Mouse (Mus musculus) CH12F3 (cell line): ENCODE data around the gene Lemd2.
"Not testable (repeated sequence)": the region's sequence is repeated elsewhere in the genome, so short reads cannot be mapped to it uniquely, and the experiment has no call there.

Experiments used
- in situ Hi-C: fragments of 300-500 bp; cut with MboI; formaldehyde crosslinking; loops from 2 replicates; pipeline ENCODE4 v1.14.3; 2020; ENCODE audit warnings: low sequenced_read_pairs

Lemd2 gene

GRCm38 (mm10) chr17:27204075-27204909 lies at the start of gene Lemd2:
TSS of gene Lemd2 (minus strand) at chr17:27204469.
- in situ Hi-C loops, result no loop called here

- in situ Hi-C loops, result no loop called here
Observed at GRCm38 (mm10) chr17:27251150-27251549, 46.9 kb upstream of the Lemd2 start.

- in situ Hi-C loops, result no loop called here
Observed at GRCm38 (mm10) chr17:27250461-27250860, 46.2 kb upstream of the Lemd2 start.

GRCm38 (mm10) chr17:27249073-27249472 lies 44.8 kb upstream of the Lemd2 start:
- in situ Hi-C loops, result no loop called here

DNA sequence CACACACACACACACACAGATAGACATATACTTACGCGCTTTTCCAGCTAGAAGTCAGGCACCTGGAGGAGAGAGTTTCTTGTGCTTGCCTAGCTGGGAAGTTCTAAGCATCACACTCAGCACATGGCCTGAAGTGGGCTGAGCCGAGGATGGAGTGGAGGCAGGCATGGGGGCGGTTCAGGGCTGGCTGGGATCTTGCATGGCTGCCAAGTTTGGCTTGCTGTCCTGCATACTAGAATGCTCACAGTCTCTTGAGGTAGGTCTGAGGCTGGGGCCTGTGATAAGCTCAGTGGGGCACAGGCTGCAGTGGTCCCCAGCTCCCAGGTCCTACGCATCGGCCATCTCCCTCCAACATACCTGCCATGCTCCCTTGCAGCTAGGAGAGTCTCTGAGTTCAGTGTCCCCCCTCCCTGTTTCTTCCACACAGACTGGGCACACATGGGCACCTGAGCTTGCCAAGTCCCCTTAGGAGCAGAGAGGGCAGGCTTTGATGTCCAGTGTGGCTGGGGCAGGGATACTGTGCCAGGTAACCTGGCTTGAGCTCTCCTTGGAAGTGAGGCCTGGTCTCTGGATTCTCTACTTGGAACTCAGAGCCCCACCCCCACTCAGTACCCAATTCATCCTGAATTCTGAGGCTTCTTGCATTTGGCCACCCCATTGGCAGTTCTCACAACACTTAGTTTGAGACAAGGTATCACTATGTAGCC lies 43.6 kb upstream of the Lemd2 start:
- in situ Hi-C loops, result no loop called here

DNA sequence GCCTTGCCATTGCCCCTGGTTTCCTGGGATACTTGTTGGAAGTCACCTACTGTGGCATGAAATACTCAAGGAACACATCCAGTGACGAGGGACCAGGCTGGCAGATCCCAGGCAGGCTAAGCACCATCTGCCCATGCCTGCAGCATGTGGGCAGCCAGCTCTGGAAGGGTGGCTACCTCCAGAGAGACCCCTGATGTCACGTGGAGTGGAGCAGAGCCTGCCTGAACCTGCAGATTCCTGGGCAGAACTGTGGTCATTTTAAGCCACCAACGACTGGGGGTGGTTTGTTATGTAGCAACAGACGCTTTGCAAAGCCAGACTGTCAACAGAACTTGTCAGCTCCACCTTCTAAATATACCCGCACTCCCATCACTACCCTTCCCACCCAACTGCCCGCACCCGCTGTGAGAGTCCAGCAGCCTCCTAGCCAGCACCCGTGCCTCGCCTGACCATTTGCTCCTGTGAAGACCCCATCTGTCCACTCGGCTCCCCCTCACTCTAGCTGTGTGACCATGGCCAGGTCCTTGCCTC lies 41.6 kb upstream of the Lemd2 start:
- in situ Hi-C loops, result no loop called here

DNA sequence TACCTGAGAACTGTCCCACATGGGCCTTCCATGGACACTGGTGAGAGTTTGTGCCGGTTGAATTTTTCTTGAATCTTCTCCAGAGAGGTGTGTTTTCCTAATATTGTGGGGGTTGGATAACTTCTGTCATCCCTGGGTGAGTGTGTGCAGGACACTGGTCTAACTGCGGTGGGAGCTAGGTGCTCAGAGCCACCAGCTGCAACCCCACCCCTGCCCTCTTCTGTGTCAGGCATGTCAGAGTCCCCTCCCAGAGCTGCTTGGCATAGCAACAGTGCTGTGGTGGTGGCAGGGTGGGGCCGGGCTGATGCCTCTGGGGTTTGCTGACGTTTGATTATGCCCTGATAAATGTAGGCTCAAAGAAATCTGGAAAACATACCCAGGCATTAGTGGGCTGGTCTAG lies 40.6 kb upstream of the Lemd2 start:
- in situ Hi-C loops, result no loop called here

GRCm38 (mm10) chr17:27242194-27243189 lies 38.2 kb upstream of the Lemd2 start:
- in situ Hi-C loops, result no loop called here

DNA sequence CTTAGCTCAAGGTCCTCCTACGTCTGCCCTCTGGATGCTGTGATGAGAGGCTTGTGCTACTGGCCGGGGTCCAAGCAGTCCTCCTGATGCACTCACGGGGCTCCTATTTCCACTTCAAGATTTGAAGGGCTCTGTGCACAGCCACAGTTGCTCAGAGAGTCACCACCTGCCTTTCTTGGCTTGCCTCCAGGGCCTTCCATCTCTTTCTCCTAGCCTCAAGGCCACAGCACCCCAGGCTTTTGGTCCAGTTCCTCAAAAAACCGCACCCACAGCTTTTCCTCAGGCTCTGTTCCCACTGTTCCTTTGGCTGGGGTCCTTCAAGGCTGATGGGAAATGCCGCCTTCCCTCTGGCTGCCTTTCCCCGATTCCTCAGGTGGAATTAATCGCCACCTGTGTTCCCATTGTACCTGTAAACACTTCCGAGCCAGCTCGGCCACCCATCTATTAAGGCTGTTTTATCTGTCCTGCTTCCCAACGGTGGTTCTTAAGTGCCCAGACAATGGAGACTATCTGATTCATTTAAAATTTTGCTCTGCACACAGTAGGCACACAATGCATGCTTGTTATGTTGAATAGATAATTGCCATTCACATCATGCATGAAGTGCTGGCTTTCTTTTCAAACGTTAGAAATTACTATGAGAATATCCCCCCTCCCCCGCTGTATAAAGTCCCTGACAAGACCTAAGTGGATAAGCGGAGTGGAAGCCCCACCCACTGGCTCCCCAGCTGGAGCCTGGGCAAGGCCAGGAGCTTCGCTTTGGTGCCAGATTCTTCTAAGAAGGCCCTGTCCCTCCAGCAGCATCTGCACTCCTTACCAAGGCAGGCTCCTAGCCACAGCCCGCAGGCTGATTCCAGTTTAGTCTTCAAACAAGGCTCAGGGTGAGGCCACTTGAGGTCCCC lies 36.5 kb upstream of the Lemd2 start:
- in situ Hi-C loops, result no loop called here

DNA sequence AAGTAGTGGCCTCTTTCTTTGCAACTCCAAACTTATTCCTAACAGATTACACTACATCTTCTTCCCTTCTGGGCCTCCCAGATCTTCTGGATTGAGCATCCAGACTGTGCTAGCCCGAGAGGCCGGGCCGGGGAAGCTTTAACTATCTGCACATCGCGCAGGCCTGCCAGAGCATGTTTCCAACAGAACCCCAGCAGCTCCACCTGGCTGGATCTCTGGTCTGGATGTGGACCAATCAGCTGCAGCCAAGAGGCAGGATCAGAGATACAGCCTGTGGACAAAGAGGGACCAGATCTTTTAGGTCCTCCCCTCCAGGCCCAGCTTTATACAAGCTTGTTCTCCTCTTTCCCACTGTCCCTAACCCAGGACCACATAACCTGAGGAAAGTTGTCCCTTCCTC lies 35.7 kb upstream of the Lemd2 start:
- in situ Hi-C loops, result no loop called here

DNA sequence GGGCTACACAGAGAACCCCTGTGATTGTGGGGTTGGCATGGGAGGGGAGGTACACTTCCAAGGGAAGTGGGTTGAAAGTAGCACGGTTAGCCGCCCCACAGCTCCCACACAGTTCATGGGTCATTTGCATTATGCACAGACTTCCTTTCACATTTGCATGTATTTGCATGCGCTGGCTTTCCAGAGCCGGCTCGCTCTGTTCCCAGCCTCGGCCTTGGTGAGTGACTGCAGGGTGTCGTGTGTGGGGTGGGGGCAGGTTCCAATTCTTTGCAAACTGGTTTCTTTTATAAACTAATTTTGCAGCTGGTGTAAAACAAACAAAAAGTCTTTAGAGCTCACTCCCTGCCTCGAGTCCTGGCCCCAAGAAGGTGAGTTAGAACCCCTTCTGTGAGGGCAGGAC lies 34.4 kb upstream of the Lemd2 start:
- in situ Hi-C loops, result no loop called here

DNA sequence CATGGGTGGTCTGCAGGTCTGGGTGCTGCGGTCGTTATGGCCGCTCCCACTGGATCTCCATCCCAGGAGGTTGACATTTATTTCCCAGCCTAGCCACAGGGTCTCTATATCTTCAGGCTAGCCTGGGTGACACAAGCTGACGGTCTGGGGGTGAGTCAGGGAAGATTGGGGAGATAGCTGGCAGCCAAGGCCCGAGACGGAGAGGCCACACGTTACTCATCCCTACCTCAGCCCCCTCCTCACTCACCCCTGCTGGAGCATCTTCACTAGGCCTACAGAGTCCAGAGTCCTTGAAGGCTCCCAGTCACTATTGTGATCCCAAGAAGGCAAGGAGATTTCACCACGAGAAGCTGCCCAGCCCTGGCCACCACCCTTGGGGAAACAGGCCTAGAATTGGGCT lies 33.5 kb upstream of the Lemd2 start:
- in situ Hi-C loops, result no loop called here

- in situ Hi-C loops, result no loop called here
Observed at GRCm38 (mm10) chr17:27233298-27233697, 29.0 kb upstream of the Lemd2 start.

DNA sequence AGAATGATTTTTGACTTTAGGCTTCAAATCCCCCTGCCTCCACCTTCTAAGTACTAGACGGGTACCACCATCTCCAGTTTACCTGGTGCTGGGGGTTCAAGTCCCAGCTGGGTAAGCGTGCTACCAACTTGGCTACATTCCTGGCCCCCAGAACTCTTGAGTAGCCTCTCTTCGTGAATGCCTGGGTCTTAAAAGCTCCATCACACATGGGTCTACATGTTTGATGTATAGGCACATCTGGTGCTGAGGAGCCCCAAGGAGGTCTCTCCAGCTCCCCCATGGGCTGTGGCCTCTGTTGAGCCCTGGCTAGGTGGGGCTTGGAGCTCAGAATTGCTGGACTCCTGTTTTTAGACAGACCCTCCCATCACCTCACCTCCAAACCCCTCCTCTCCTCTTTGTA lies 27.9 kb upstream of the Lemd2 start:
- in situ Hi-C loops, result no loop called here

DNA sequence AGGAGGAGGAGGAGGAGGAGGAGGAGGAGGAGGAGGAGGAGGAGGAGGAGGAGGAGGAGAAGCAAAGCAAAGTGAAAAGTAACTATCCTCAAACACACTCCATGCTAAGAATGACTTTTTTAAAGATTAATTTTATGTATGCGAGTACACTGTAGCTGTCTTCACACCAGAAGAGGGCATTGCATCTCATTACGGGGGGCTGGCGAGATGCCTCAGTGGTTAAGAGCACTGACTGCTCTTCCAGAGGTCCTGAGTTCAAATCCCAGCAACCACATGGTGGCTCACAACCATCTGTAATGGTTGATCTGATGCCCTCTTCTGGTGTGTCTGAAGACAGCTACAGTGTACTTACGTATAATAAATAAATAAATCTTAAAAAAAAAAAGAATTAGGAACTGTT lies 27.3 kb upstream of the Lemd2 start:
- in situ Hi-C loops, result not testable (repeated sequence)

DNA sequence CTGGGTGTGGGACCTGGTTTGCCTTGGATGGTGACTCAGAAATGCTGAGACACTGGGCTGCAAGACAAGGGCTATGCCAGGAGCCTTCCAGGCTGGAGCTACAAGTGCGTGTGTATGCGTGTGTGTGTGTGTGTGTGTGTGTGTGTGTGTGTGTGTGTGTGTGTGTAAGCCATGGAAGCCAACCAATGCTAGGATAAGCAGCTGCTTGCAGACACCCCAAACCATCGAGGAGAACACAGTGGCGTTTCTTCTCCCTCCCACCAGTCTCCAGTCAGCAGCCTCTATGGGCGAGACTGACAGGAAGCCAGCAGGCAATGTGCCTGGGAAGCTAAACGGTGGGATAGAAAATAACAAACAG lies 26.9 kb upstream of the Lemd2 start:
- in situ Hi-C loops, result no loop called here

DNA sequence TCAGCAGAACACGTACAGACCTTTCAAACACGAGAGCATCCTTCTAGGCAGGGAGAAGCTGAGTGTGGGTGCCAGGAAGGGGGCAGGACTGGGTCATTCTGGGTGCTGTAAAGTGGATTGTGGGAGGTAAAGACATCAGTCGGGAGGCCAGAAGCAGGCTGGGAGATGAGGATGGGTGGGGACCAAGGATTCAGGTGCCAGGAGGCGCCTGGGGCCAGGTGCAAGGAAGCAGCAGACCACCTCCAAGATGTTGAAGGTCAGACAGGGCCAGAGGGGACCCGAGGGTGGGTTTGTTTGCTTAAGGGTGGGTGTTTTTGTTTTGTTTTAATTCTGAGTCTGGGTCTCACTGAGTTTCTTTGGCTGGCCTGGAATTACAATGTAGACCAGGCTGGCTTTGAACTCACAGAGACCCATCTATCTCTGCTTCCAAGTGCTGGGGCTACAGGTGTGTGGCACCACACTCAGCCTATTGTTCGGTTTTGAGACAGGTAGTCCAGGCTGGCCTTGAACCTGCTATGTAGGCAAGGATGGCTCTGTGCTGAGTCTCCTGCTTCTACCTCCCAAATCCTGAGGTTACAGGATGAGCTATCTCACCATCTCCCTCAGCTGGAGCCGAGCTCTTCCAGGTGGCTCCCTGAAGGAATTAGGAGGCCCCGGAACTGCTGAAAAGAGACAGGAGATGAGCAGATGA lies 26.3 kb upstream of the Lemd2 start:
- in situ Hi-C loops, result no loop called here

DNA sequence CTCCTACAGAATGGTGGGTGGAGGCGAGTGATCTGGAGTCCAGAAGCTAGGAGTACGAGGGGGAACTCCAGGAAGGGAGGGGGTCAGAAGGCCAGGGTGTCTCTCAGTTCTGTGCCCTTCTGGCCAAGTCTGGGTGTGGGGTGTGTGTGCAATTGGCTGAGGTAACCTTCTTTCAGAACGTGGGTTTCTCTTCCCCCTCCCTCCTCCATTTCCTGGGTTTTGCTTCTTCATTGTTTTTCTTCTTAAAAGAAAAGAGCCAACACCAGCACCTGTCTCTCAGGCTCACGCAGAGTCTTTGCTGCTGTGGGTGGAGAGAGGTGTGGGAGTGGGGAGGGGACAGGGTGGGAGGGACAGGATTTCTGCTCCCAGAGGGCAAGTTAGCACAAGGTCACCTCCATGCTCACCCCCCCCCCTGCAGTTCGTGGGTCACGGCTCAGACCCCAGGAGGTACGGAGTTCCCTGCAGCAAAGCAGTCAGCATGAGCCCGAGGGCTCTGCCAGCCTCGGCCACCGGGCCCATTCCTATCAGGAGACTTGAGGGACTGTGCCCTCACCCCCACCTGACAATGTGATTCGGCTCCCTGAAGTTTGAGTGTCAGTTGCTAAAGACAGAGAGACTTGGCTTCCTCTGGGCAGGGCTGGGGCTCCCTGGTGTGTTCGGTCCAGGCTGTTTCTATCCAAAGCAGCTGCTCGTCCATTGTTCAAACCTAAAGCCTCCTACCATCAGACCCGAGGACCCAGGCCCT lies 25.6 kb upstream of the Lemd2 start:
- in situ Hi-C loops, result no loop called here
